In the genomic region with DNA sequence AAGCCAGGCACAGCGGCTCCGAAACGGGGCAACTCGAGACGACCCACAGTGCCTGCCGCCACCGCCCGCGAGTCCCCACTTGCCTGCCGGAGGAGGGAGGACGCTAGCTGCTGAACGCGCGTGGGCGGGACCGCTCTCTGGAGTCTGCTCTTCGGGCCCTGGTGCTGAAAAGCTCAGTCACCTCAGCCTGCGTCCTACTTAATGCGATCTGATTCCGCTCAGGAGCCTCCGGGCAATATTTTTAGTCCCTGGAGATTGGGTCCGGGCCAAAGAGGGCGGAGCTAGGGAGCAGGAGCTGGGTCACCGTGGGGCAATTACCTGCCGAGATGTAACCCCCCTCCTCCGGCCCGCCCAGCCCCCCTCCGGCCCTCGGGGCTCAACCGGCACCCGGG, we compare ENCODE assay signal across 8 mouse cellular contexts. TPM values are rescaled to one million over a fixed set of nuclear protein-coding genes. Genes with fewer than 3 reads are reported as not detected.
DNase-seq lines count a peak whose midpoint lies in the region; ATAC-seq and TF ChIP-seq lines count a peak whose summit lies in the region.

No protein-coding gene starts in this region.

- no peaks in the 10 kb centered on the region for H3K9me3 ChIP-seq in G1E (replicated peaks)
- H3K9me3 ChIP-seq in hindbrain, embryonic 12.5 days (replicated peaks), result no peaks in the 10 kb centered on the region

- H3K4me1 ChIP-seq in G1E (ENCODE audit: insufficient read depth, low read depth, low read length), result peaks cover 69% of the 10 kb centered on the region
- peaks cover 16% of the 10 kb centered on the region for H3K4me1 ChIP-seq in hindbrain, embryonic 12.5 days

- no peaks in the 10 kb centered on the region; the same call in 1 of the 2 replicates for H3K27me3 ChIP-seq in G1E (ENCODE audit: insufficient read depth, low read length)
- no peaks in the 10 kb centered on the region; the same call in 1 of the 2 replicates for H3K27me3 ChIP-seq in hindbrain, embryonic 12.5 days

- H3K4me3 ChIP-seq in G1E (ENCODE audit: low read depth, low read length), result peak overlapping the region; percentile 82
- H3K4me3 ChIP-seq in hindbrain, embryonic 12.5 days, result peak overlapping the region; percentile 92

- no peak for TF ChIP-seq CTCF in G1E (IDR thresholded peaks at IDR 0.05; ENCODE audit: low read depth, low read length)

- WGBS in hindbrain, embryonic 12.5 days, result 0% methylated on average over 23 of the region's 31 CpGs

- H3K36me3 ChIP-seq in G1E (replicated peaks), result peaks cover 42% of the 10 kb centered on the region
- H3K36me3 ChIP-seq in hindbrain, embryonic 12.5 days, result peaks cover 31% of the 10 kb centered on the region

- peak overlapping the region; percentile 97 for H3K9ac ChIP-seq in hindbrain, embryonic 12.5 days

- ATAC-seq in G1E (ENCODE audit: extremely low read depth, insufficient number of reproducible peaks, low FRiP score, poor library complexity, severe bottlenecking), result no peak
- peak; percentile 59 for ATAC-seq in hindbrain, embryonic 12.5 days (ENCODE audit: low FRiP score)

- peak overlapping the region; percentile 84 for H3K27ac ChIP-seq in hindbrain, embryonic 12.5 days

- H3K4me2 ChIP-seq in hindbrain, embryonic 12.5 days (replicated peaks), result peak overlapping the region; percentile 74

- peak; percentile 74 for DNase-seq in G1E (ENCODE audit: low spot score)
- DNase-seq in cerebellum, adult 11-12 months, result peak; percentile 93
- DNase-seq in frontal cortex, postnatal 10 days (ENCODE audit: low spot score in 2 of 2), result peak; percentile 77 to 79
- peak; percentile 83 for DNase-seq in left cerebral cortex, adult 11 months (ENCODE audit: low spot score)
- peak; percentile 83 for DNase-seq in lung, postnatal 36 days
- peak; percentile 91 for DNase-seq in retina, postnatal 1 day
- DNase-seq in thymus, postnatal 4 days, result peak; percentile 91

RNA-seq across cellular contexts. Expression of gene Man2a2, which starts 0.5 kb away (rescaled TPM):
- total RNA-seq in G1E (2014; fragmentation: Nextera tagmentation), result 58.7 and 63.1 TPM in 2 replicates
- total RNA-seq in G1E (2017), result 49.3 and 57.3 TPM in 2 replicates
- 31.7 and 37.0 TPM in 2 replicates for polyA plus RNA-seq in G1E (2012)
- 27.2 and 30.9 TPM in 2 replicates for polyA plus RNA-seq in hindbrain, embryonic 12.5 days (2016; fragmentation: Nextera tagmentation; extraction: Ambion mirVana)

RNA-seq across cellular contexts. Expression of gene Fes, which starts 17.1 kb away (rescaled TPM):
- total RNA-seq in G1E (2014; fragmentation: Nextera tagmentation), result 1.5 and 2.7 TPM in 2 replicates
- 5.4 TPM in 2 replicates for total RNA-seq in G1E (2017)
- polyA plus RNA-seq in G1E (2012), result 3.4 and 4.9 TPM in 2 replicates
- 10.2 and 11.8 TPM in 2 replicates for polyA plus RNA-seq in hindbrain, embryonic 12.5 days (2016; fragmentation: Nextera tagmentation; extraction: Ambion mirVana)

RNA-seq across cellular contexts. Expression of gene Hddc3, which starts 27.7 kb away (rescaled TPM):
- total RNA-seq in G1E (2014; fragmentation: Nextera tagmentation), result 64.8 and 66.3 TPM in 2 replicates
- total RNA-seq in G1E (2017), result 114 and 124 TPM in 2 replicates
- polyA plus RNA-seq in G1E (2012), result 48.9 and 55.0 TPM in 2 replicates
- polyA plus RNA-seq in hindbrain, embryonic 12.5 days (2016; fragmentation: Nextera tagmentation; extraction: Ambion mirVana), result 20.2 and 22.0 TPM in 2 replicates

RNA-seq across cellular contexts. Expression of gene Unc45a, which starts 29.8 kb away (rescaled TPM):
- total RNA-seq in G1E (2014; fragmentation: Nextera tagmentation) (14.9 and 19.9 TPM in 2 replicates), G1E (2017) (24.1 and 27.1 TPM in 2 replicates)
- polyA plus RNA-seq in G1E (2012), result 37.4 and 39.0 TPM in 2 replicates
- 56.2 and 60.6 TPM in 2 replicates for polyA plus RNA-seq in hindbrain, embryonic 12.5 days (2016; fragmentation: Nextera tagmentation; extraction: Ambion mirVana)

RNA-seq across cellular contexts. Expression of gene Furin, which starts 34.6 kb away (rescaled TPM):
- total RNA-seq in G1E (2014; fragmentation: Nextera tagmentation), result 25.1 and 26.0 TPM in 2 replicates
- 16.2 and 21.3 TPM in 2 replicates for total RNA-seq in G1E (2017)
- polyA plus RNA-seq in G1E (2012), result 30.4 and 33.0 TPM in 2 replicates
- 6.1 and 6.9 TPM in 2 replicates for polyA plus RNA-seq in hindbrain, embryonic 12.5 days (2016; fragmentation: Nextera tagmentation; extraction: Ambion mirVana)
